Mouse (Mus musculus): ENCODE data around the gene Fgf16. TPM values are rescaled to one million over a fixed set of nuclear protein-coding genes. Genes with fewer than 3 reads are reported as not detected.
A peak's percentile ranks its signal among the peaks of the same experiment; 100 is the strongest.

Fgf16 gene
- total RNA-seq (2021), result 10 to 100 TPM; 15.9 to 19.0 TPM
- long read RNA-seq, experiment 1, partial matches to known transcripts, result 1 of 1 reads
- long read RNA-seq, experiment 1, other reads (novel, unspliced or antisense), result 0 of 1 reads
- long read RNA-seq, experiment 2, transcript Fgf16-201 (3 exons, 1,645 nt), result major isoform, 5 of 6 reads
- long read RNA-seq, experiment 2, partial matches to known transcripts, result 0 of 6 reads
- long read RNA-seq, experiment 2, other reads (novel, unspliced or antisense), result 1 of 6 reads

DNA sequence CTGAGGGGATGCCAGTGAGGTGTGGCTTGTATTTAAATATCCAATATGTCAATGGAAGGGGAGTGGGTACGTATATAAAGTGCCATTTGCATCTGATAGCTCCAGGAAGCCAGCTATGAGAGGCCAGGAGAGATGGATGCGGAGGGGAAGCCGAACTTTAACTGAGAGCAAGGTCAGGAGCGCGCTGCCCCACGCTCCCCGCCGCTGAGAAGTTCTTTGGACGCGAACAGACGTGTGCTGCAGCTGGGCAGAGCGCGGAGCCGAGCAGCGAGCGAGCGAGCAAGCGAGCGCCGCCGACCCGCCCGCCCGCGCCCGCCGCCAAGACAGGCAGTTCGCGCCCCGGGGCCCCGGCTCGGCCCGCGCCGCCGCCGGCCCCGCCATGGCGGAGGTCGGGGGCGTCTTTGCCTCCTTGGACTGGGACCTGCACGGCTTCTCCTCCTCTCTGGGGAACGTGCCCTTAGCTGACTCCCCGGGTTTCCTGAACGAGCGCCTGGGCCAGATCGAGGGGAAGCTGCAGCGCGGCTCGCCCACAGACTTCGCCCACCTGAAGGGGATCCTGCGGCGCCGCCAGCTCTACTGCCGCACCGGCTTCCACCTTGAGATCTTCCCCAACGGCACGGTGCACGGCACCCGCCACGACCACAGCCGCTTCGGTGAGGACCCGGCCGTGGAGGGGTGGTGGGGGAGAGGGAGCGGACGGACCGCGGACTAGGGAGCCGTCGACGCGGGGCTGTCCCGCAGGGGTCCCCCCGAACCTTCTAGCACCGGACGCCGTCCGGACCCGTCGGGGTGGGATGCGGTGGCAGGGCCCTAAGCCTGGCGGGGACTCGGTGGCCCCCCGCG, at the start of gene Fgf16:
Gene Fgf16, plus strand, starts transcription at position 118 of the 843 bp plus-strand sequence.
- intact Hi-C loops (cut with DNase I), result no loop called here
- DNase-seq, result peak; percentile 18 to 24

DNA sequence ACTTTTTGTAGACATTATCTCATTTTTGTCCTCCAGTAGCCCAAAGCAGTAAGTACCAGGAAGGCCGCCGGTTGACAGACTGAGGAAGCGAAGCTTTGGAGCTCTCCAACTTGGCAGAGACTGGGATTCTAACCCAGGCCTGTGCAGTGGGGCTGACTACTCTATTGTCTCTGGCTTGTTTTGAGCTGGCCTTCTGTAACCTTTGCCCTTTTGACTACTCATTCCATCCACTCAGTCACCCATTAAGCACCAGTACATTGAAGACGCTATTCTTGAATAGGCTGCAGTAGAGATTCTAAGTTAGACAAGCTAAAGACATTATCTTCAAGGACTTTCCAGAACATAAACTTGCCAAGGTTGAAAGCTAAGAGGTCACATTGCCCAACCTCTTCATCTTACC, 49.3 kb upstream of the Fgf16 start:
- intact Hi-C loops (cut with DNase I), result no loop called here
- no peak for DNase-seq

DNA sequence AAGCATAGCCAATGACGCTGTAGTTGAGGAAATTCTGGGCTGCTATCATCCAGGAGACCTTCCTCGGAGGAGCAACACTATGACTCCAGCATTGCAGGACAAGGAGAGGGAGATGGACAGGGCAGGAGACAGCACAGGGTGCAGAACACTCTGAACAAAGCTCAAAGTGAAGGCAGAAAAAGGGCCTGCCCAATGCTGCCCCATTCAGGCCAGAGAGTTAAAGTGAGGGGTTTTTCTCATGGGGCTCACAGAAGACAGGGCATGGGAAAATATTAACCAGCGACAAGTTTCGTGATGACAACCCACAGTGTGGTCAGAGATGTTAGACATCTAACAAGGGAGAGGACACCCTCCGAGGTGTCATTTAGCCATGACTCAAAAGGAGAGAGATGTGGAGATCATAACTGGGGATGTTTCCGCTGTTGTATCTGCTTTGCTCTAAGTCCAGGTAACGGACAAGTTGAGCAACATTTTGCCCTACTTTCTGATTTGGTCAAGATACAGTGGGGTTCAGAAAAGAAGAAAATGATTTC, 48.2 kb upstream of the Fgf16 start:
- intact Hi-C loops (cut with DNase I), result no loop called here
- DNase-seq, result no peak

DNA sequence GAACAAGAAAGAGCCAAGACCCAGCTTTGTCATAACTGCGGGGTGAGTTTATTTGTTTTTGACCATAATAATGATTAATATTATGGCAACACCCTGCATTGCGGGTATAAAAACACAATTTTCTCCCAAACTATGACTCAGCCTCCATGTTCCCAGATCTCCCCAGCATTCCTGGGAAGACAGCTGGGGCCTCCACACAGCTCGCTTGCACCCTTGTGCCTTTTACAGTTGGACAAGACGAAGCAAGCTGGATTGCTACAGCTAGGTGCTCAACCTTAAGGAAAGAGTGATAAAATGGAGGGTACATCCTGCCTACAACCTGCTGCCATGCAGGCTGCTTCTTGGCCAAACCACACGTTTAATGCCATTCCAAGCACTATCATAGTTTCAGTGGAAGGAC, 45.7 kb upstream of the Fgf16 start:
- DNase-seq, result no peak
- intact Hi-C loops (cut with DNase I), result no loop called here

- intact Hi-C loops (cut with DNase I), result no loop called here
Observed at GRCm38 (mm10) chrX:105718943-105719342, 45.1 kb upstream of the Fgf16 start.

GRCm38 (mm10) chrX:105724174-105724573, 39.9 kb upstream of the Fgf16 start:
- intact Hi-C loops (cut with DNase I), result no loop called here
- no peak for DNase-seq

More at GRCm38 (mm10) chrX:105718943-105719342, 45.1 kb upstream of the Fgf16 start:
- no peak for DNase-seq

DNA sequence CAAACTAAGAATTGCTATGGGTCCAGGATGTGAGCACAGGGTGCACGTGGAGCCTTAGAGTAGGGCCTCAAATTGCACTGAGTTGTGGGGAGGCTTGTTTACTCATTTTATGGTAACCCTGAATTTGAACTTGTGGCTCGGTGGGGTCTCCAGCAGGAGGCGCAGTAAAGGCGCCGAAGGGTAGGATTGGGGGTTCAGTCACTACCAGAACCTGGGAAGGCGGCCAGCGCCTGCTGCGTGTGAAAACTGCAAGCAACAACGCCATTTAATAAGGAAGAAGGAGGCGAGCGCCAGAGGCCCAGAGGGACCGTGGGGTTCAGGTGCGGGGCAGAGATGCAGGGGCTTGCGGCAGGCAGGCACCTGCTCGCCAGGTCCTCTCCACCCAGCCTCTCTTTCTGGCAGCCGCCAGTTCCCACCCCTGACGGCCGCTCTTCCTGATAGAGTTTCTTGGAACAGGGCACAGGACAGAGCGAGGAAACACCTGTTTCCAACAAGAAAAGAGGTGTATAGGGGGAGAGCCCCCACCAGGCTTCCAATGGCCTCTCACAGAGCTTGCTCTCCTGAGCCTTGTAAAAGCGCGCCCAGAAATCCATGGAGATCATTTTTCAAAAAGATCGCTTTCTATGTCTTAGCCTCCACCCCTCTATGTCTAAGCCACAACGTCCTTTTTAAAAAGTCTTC, 1.1 kb upstream of the Fgf16 start:
- intact Hi-C loops (cut with DNase I), result no loop called here
- DNase-seq, result peak; percentile 43 to 51

GRCm38 (mm10) chrX:105763612-105764011, 467 bp upstream of the Fgf16 start:
- DNase-seq, result peak; percentile 34 to 42
- intact Hi-C loops (cut with DNase I), result no loop called here

- intact Hi-C loops (cut with DNase I), result no loop called here
- DNase-seq, result peak; percentile 10 to 25
Observed at GRCm38 (mm10) chrX:105765005-105765706, 1.1 kb downstream of the Fgf16 start.

DNA sequence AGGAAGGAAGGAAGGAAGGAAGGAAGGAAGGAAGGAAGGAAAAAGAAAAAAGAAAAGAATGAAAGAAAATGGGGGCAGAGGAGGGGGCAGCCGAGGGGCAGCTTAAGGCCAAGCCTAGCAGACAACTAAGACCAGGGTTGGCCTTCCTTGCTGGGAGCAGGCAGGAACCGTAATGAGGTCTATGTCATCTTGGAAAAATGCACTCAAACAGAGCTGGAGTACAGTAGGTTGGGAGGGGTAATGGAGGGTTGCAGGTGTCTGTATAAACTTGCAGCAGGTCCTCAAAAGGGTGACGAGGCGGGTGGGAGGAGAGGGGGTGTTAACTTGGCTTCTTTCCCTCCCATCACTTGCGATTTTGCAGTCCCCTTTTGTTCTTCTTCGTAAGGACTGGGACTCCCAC, 1.9 kb downstream of the Fgf16 start:
- no peak for DNase-seq
- intact Hi-C loops (cut with DNase I), result no loop called here

- intact Hi-C loops (cut with DNase I), result no loop called here
- peak; percentile 15 to 39 for DNase-seq
Observed at GRCm38 (mm10) chrX:105767177-105767764, 3.2 kb downstream of the Fgf16 start.

DNA sequence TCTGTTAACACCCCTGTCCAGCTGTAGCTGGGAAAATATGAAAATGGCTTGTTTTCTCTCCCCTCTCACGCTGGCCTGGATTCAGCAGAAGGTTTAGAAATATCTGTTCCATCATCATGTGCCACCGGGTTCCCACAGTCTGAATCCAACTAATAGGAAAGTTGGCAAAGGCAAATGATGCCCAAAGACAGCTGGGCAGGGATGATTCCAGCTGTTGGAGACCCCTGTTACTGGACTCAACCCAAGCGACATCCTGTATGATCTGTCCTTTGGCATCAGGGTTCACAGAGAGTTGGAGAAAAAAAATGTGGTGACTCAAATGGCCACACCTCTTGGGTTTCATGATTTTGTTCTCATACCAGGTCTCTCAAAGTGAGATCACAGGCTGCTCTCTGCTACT, 3.9 kb downstream of the Fgf16 start:
- intact Hi-C loops (cut with DNase I), result no loop called here
- no peak for DNase-seq

DNA sequence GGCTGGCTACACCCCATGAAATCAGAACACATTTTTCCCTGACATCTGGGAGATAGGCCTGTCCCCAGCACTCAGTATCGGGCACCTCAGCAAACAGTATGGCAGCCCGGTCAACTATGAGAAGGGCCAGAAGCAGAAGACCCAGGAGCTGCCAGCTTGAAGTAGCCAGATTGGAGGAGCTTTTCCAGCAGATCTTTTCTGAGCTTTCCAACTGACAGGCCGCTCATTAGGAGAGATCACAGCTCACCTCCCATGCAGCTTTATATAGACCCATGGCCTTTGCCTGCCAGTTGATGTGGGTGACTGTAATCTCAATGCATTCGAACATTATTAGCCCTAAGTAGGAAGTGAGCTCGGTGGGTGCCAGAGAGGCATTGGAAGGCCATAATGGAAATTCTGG, 9.2 kb downstream of the Fgf16 start:
- peak; percentile 4 to 22 for DNase-seq
- intact Hi-C loops (cut with DNase I), result no loop called here

GRCm38 (mm10) chrX:105794806-105795403, 30.8 kb downstream of the Fgf16 start:
- intact Hi-C loops (cut with DNase I), result no loop called here
- no peak for DNase-seq

- intact Hi-C loops (cut with DNase I), result no loop called here
- DNase-seq, result no peak
Observed at GRCm38 (mm10) chrX:105824462-105824861, 60.4 kb downstream of the Fgf16 start.

Other genes starting within 250 kb of the Fgf16 start
- 10 to 100 TPM; 94.6 to 99.4 TPM for gene Atrx, start 165.1 kb downstream of the Fgf16 start, total RNA-seq (2021)
- 10 to 100 TPM; 30.2 to 40.6 TPM for gene Magt1, start 247.6 kb downstream of the Fgf16 start, total RNA-seq (2021)

Data from heart, postnatal 14 days (tissue).